Mouse (Mus musculus): ENCODE measurements around the gene Fchsd2. TPM values are rescaled to one million over a fixed set of nuclear protein-coding genes. Genes with fewer than 3 reads are reported as not detected.
A peak's percentile ranks its signal among the peaks of the same experiment; 100 is the strongest.

Fchsd2 gene
- total RNA-seq, 2 experiments from 2014 or later: 21.2 to 23.2 TPM

DNA sequence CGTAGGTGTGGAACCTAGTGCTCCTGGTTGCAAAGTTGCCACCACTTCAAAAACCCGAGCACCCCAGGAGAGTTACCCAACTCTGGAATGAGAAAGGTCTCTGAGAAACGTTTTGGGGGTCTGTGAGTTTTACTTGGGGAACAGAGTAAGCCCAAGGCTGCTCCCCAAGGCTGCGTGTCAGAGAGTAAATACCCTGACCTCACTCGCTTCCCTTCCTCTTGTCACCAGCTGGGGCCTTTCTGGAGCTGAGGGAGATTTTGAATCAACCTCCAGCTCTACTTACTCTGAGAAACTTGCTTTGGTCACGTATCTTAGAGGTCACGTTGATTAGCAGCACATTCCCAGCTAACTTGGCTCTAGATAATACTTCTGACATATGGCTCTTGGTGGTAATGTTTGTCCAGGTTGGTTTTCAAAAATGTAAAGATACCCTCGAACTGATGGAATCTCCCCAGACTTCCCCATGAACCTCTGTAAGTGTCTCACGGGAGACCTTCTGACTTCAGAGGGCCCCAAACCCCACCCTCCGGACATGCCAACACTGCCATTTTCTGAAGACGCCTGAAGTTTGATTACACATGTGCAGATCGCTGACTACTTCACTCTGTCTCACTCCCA is 20.4 kb upstream of the Fchsd2 start:
- no peak for DNase-seq

DNA sequence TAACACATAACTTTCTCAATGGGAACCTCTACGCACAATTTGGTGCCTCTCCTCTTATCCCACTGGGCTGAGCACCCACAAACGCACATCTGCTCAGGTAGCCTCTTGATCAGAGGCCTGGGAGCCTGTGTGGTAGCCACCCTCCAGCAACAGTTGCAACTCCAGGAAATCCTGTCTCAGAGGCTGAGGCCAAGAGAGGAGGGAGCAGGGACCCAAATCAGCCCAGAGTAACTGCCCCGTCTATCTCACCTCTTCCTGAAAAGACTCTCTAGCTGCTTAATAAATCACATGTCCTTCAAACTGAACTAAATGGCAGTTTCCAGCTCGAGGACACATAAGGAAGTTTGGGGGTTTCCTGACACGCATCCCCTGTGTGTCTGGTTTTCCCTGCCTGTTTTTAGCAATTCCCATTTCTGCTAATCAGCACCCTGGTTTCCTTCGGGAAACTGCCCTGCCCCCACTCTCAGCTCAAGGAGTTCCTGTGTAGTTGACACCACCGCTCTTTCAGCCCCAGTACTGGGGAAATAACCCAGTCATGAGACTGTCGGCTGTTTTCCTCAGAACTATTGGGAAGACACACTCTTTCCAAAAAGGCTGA is 18.4 kb upstream of the Fchsd2 start:
- DNase-seq: peak in 1 of 2 experiments; percentile 47

DNA sequence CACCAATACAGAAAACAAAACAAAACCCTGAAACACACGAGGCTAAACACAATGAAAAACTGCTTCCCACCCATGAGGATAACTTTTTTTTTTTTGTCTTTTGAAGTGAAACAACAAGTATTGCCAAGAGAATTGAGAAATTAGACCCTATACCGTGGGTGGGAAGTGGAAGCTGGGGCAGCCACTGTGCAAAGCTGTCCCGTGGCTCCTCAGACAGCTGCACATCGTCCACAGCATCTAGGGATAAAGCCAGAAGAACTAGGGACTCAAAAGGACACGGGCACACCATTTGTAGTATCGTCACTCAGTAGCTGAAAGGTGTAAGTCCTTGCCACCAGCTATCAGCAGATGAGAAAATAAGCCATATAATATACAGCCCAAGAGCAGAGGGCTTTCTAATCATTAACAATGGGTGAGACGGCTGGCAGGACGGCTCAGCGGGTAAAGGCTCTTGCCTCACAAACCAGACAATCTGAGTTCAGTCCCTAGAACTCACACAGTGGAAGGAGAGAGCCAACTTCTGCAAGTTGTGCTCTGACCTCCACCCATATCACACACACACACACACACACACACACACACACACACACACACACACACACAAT is 9.0 kb upstream of the Fchsd2 start:
- no peak for DNase-seq

DNA sequence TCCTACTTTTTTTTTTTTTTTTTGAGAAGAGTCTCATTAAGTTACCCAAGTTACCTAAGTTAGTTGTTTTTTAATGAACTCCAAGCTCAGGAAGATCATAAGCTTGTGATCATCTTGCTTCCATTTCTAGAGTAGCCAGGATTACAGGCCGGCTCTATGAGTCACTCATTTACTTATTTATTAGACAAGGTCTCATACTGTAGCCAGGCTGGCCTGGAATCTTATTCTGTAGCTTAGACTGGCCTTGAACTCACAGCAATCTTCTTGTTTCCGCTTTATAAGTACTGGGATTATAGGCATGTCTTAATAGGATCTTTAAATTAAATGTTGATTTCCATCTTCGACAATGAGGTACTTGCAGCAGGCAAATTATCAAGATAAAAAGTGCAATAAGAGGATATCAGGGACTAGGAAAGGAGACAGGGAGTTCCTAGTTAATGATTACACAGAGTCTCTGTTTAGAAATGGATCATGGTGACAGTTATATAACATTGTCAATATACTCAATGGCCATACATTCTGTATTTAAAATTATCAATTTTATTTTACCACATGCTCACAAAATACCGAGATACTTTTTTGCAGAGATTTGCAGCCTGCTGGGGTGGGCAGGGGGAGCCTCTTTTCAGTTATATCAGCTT is 7.7 kb upstream of the Fchsd2 start:
- no peak for DNase-seq

DNA sequence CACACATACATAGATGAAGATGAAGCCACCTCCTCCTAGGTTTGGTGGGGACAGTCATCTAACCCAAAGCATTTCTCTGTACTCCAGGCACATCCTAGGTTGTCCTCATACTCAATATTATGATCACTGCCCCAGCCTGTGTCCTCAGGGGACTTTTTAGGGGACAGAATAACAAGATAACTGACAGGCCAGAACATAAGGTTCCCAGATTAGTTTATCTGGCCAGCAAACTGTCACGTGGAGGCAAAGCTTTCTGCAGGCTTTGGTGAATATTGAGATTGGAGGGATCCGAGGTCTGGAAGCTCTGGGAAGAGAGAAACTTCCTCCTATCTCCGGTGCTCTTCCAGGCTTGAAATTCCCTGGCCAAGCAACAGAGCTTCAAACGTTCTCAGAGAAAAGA is 6.9 kb upstream of the Fchsd2 start:
- no peak for DNase-seq

DNA sequence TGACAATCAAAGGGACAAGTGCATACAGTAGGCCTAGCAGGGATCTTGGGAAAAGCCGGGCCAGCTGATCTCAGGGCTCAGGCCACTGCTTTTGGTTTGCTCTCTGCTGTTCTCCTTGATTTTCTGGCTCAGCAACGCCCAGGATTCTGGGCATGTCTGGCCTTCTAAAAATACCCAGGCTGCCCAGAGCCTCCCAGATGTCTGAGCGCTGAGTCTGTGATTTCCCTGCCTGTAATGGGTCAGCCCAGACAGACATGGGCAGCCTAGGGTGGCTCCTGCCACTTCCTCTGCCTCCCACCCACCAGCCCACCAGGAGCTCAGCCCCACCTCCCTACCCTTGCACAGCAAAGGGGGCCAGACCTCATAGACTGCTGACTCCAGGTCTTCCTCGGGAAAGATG is 4.0 kb upstream of the Fchsd2 start:
- DNase-seq: peak in 1 of 2 experiments; percentile 37

DNA sequence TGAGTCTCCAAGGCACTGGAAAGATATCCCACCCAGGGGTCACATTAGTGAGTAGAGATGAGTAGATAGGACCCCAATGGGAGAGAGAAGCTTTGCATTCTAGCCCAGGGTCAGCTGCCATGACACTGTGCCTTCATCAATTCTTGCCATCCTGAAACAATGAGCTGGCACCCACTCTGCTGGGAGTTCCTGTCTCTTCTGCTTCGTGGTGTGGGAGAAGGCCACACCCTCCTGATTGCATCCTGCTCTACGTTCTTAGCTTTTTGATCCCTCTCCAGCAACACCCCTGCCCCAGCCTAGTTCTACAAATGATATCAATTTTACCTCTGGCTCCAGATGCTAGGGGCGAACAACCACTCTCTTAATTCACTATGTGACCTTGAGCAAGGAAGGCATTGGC is 3.4 kb upstream of the Fchsd2 start:
- no peak for DNase-seq

DNA sequence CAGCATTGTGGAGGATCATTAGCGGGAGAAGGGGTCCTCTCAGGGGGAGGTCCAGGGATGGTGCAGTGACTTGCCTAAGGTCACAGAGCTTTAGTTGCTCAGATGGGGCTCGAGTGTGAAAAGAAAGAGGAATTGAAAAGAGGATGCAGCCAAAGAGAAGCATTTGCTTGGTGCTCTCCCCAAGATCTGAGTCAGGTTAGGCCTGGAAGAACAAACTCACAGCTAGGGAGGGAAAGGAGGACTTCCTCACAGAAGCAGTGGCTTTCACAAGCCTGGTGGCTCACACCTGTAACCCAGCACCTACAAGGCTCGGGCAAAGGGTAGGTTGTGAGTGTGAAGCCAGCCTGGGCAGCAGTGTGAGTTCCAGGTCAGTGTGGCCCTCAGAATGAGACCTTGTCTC is 568 bp downstream of the Fchsd2 start:
- DNase-seq: no peak

DNA sequence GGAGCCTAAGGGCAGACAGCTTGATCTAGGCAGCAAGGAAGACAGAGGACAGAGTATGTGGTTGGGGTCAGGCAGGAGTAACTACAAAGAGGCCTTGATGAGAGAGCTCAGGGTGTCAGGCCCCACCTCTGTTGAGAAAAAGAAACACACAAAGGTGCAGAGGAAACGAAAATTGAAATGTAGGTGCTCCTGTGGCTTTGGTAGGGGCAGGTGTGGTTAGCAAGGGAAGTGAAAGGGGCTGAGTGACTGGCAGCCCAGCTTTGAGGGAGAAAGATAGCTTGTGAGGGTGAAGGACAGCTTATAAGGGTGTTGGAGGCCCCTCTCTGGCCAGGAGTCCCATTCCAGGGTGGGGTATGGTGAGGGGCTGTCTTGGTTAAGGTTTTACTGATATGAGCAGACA is 2.1 kb downstream of the Fchsd2 start:
- no peak for DNase-seq

DNA sequence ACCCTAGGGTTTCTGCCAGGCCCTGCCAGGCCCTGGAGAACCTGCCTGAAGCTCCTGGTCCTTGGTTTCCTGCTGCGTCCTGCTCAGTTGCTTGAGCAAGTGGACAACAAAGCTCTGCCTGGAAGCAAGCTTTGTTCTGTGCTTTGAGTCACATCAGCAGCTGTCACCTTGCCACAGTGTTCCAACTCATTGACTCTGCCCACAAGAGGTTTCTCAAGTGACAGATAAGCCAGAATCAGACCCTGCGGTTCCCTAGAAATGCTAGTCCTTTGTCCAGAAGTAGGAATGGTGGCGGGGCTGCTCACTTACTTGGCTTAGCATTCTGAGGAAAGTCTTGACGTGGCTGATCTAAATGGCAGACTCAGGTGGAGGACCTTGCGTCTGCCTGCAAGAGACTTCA is 2.9 kb downstream of the Fchsd2 start:
- DNase-seq: no peak

DNA sequence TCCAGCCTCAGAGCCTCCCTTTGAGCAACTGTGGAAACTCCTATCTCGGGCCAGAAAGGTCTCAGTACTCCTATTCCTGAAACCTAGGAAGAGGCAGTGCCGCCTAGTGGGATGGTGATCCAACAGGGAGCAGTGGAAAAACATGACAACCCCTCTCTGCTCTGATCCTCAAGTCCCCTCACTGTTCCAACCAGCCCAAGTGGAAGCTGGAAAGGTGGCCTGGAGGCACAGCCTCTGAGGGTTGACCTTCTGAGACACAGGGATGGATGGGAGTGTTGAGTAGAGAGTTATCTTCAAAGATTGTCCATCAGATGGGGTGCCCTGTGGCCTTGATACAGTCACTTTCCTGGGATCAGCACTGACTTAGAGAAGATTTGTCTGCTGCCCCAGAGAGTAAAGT is 3.9 kb downstream of the Fchsd2 start:
- no peak for DNase-seq

DNA sequence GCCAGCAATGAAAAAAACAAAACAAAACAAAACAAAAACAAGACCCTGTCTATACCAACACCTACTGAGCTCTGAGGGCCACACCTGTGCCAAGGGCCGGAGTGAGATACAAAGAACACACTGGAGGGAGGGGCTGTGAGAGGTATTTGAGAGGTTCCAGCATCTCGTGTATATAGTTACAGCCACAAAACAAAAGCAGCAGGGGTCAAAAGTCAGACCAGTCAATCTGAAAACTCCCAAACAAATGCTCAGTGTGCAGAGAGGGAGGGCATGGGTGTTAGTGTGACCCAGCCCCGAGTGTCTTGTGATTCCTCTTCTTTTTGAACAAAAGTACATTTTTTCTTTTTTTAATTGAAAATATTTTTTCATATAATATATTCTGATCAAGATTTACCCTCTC is 4.4 kb downstream of the Fchsd2 start:
- no peak for DNase-seq

DNA sequence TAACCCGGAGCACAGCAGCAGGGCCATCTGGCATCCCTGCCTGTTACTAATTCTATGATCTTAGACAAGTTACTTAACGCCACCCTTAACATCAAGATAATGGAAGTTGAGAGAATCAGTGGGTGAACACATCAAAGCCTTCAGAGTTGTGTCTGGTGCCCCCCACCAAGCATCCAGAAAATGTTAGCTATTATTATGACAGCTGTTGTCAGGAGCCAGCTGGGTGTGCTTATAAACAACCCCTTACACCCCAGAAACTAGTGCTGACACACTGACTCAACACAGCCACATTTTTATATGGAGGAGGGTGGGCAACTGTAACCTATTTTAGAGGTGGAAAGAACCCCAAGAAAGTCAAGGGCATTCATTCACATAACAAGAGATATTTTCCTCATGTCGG is 7.3 kb downstream of the Fchsd2 start:
- DNase-seq: no peak

DNA sequence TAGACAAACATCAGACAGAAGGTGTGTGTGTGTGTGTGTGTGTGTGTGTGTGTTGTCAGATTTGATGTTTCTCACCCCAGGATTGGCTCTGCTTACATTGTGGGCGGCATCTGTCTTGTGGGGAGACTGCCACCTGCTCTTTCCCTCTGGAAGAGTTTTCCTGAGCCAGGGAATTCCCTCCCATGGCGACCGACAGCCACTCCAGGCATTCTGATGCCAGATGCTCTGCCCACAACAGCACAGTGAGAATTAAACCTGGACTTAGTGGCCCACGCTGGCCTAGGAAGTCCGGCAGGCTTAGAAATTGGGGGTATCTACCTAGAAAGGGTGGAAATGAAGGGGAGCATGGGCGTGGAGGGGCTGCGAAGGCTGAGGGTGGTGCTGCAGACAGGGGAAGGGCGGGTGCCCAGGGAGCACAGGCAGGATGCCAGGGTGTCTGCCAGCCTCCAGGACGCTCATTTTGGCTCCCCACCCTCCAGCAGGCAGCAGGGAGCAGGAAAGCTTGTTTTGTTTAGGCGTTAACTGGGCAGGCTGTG is 8.6 kb downstream of the Fchsd2 start:
- no peak for DNase-seq

DNA sequence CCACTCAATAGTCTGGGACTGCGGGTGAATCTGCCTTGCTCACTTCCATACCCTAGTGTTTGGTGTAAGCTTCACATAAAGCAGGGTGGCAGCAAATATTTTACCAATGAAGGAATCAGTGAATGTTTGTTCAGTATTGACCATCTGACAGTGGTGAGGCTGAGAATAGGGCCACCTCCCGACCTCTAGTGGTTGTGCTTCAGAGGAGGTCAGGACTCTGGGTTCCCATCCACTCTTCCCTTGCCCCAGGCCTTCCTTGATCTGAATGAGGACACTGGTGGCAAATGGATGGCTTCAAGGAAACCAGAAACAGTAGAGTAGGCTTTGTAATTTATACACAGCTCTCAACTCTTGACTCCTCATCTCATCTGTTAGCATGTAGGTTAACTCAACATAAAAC is 14.0 kb downstream of the Fchsd2 start:
- DNase-seq: no peak

DNA sequence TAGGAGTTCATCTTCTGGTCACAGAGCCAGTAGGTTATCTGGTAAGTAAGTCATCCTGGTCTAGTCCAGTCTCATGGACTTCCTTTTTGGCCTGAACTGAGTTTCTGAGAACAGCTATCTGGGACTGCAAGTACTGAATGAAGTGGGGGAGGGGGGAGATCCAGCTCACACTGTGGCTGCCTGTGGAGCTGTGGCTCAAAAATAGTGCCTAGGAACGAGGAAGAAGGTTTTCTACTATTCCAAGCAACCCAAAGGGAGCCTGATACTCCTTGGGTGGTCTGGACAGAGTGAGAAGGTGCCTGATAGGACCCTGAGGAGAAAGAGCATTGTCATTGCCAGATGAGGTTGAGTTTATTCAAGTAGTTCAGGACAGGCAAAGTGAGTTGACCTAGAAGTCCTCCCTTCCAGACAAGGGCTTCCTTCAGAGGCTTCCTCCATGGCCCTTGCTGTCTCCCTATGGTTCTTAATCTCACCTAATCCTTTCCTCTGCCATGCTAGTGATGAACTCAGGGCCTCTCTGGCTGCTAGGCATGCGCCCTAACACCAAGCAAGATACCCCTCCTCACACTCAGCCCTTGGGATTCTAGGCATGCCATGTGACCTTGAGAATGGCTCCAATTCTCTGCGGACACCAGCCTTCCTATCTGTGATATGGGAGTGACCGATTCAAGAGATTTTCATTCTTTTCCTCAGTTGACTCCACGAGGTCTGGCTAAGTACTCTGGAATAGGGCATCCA is 14.6 kb downstream of the Fchsd2 start:
- no peak for DNase-seq

DNA sequence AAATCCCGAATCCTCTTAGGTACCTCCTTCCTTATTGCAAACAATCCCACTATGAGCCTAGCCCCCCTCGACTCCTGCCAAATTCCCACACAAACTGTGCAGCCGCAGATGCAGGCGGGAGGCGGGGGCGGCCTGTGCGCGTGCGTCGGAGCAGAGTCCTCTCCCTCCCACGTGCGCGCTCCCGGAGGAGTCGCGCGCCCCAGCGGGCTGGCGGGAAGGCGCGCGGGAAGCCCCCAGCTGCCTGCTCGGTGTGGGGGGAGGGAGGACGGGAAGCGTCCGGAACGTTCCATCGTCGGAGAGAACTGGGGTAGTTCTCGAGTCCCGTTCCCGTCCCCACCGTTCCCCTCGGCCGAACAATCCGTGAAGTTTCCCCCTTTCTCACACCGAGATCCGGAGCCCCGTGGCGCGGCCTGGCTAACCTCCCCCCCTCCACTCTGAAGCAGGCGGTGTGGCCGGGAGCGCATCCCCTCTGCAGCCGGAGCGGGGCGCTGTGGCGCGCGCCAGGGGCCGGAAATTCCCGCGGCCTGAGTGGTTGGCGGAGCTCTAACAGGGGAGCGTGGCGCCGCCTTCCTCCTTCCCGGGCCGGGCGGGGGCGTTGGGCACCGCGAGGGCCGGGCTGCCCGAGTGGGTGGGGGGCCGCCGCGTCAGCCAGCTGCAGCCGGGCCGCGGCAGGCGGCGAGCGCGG is 15.4 kb downstream of the Fchsd2 start:
- DNase-seq: peak; percentile 98 to 99

DNA sequence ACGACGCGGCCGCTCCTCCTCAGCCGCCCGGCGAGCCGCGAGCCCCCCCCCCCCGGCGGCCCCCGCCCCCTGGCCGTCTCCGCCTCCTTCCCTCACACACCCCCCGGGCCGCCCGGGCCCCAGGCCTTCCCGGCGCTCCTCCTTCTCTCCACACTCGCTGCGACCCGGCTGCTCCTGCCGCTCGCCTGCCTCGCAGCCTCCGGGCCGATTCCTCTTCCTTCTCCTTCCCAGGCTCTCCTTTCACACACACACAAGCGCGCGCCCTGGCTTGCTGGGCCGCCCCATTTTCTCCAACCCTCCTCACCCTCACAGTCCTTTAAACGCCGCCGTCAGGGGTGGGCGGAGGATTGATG is 16.0 kb downstream of the Fchsd2 start:
- DNase-seq: peak in 1 of 2 experiments; percentile 88

DNA sequence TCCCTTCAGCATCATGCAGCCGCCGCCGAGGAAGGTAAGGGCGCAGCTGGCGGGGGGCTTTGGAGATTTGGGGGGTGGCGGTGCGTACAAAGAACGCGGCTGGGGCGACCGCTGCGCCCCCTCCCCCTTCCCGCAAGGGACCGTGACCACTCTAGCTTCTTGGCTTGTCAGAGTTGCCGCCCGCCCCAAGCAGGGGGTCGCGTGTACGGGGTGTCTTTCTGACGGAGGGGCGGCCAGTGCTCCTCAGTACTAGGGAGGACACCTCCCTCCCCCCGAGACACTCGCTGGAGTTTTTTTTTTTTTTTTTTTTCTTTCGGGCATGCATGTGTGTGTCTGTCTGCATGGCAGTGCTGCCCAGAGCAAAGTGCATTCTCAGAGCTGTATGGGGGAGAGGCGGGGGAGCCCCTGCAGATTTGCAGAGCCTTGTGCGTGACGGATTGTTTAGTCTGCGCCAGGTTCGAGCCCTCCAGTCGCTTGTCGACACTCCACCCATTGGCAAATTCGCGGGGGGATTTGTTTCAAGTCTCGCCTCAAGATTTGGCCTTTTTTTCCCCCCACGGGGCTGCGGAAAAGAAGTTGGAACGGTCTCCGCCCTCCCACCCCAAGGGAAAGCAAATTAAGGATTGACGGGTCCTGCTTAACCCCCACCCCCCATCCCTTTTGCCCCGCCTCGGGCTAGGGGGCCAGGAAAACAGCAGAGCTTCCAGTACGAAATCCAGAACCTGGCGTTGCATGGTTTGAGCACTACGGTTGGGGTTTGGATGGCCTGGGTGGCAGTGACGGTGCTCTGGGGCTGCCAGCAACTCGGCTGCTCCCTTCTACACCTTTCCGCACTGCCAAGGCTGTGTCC is 16.6 kb downstream of the Fchsd2 start:
- DNase-seq: peak; percentile 23 to 54

DNA sequence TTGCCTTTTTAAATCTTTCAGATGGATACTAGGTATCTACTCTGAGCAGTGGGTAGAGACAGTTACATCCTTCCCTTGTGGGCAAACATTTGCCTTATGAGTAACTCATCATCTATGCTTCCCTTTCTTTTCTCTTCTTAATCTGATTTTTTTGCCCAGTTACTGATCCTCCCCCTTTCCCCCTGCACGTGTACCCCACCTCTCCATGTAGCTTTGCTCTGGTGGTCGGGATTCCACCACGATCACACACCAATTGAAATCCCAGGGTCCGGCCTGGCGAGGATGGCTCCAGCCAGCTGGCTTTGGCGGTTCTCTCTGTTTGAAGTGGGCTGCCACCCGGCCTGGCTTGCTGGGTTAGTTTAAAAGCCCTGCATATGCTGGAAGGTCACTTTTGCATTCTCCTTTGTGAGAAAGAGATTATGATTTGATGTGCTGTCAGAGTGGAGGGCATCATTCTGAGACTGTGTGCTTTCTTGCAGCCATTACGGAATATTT is 17.2 kb downstream of the Fchsd2 start:
- peak; percentile 27 to 46 for DNase-seq

DNA sequence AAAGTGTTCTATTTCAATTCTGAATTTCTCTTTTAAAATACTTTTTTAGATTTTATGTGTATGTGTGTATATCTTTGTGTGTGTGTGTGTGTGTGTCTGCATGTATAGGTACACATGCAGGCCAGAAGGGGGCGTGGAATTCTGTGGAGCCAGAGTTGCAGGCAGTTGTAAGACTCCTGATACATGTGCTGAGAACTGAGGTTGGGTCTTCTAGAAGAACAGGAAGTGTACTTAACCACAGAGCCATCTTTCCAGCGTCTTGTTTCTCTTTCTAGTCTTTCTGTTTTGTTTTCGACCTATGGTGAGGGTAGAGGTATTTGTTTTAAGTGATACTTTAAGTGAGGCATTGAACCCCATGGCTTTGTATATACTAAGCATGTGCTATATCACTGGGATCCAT is 20.7 kb downstream of the Fchsd2 start:
- no peak for DNase-seq
